Mouse (Mus musculus) lung, embryonic 16.5 days (tissue): Measurements from ENCODE around the gene Vamp1. TPM values are rescaled to one million over a fixed set of nuclear protein-coding genes. Genes with fewer than 3 reads are reported as not detected.

Experiments
- ATAC-seq: fragments of 200-750 bp; cut with Nextera tagmentation; 2 replicates; pipeline ENCODE4 v1.8.0; 2017; ENCODE audit warnings: low read depth, mild to moderate bottlenecking, moderate library complexity
- H3K27ac ChIP-seq: fragments of 300-500 bp; sonication (generic); 2 replicates; pipeline ENCODE4 v1.5.1; 2014; ENCODE audit warnings: mild to moderate bottlenecking, control low read depth, low read length
- H3K27me3 ChIP-seq: fragments of 300-500 bp; sonication (generic); 2 replicates; pipeline ENCODE4 v1.6.1; 2014; ENCODE audit warnings: low read depth, low read length, mixed read lengths; ENCODE audit not compliant: control insufficient read depth, insufficient read depth
- H3K36me3 ChIP-seq: fragments of 300-500 bp; sonication (generic); 2 replicates; pipeline ENCODE4 v1.6.1; 2014; ENCODE audit warnings: low read length; ENCODE audit not compliant: control insufficient read depth, insufficient read depth
- H3K4me1 ChIP-seq: fragments of 300-500 bp; sonication (generic); replicated peaks from 2 replicates; pipeline ENCODE4 v1.6.1; 2014; ENCODE audit warnings: low read length, mixed read lengths; ENCODE audit not compliant: control insufficient read depth, insufficient read depth
- H3K4me2 ChIP-seq: fragments of 300-500 bp; sonication (generic); 2 replicates; pipeline ENCODE4 v1.6.1; 2014; ENCODE audit warnings: low read depth, low read length, control low read depth
- H3K4me3 ChIP-seq: fragments of 300-500 bp; sonication (generic); 2 replicates; pipeline ENCODE4 v1.5.1; 2014; ENCODE audit warnings: mild to moderate bottlenecking, low read length, control low read depth
- H3K9ac ChIP-seq: fragments of 300-500 bp; sonication (generic); 2 replicates; pipeline ENCODE4 v1.6.1; 2014; ENCODE audit warnings: low read length, control low read depth
- H3K9me3 ChIP-seq: fragments of 300-500 bp; sonication (generic); 2 replicates; pipeline ENCODE4 v1.6.1; 2016; ENCODE audit warnings: low read length; ENCODE audit not compliant: control insufficient read depth
- WGBS: fragments of 180-500 bp; shearing (Covaris S2); extraction: QIAGEN DNeasy Blood & Tissue Kit; methylation state at CpG from one replicate; pipeline ENCODE4 v1.1.7; 2014; 5-methylcytosine and 5-hydroxymethylcytosine counted together
- polyA plus RNA-seq: library from polyadenylated mRNA; unstranded; fragments of >200 nt; fragmentation: Nextera tagmentation; extraction: Ambion mirVana; gene quantifications from 2 replicates; pipeline ENCODE4 v1.2.1, GENCODE M21; 2015

Vamp1 gene
- polyA plus RNA-seq, 1 experiment from 2014 or later: 5.2 TPM

DNA sequence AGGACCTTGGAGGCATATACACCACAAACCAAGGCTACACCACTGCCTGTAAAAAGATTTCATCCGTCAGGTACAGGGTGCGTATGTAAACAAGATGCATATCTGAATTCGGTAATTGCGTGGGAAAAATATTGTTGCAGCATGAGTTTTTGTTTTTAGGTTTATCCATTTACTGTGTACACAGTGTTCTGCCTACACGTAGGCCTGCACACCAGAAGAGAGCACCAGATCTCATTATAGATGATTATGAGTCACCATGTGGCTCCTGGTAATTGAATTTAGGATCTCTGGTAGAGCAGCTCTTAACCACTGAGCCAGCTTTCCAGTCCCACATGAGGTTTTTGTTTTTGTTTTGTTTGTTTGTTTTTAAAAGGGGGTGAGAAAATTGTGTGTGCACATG is 18.2 kb upstream of the Vamp1 start:
- Histone ChIP-seq H3K27me3 (no peaks in the 10 kb centered on the region), H3K36me3 (peaks cover 3% of the 10 kb centered on the region; the same call in 1 of the 2 replicates), H3K9me3 (no peaks in the 10 kb centered on the region), H3K4me1 (peaks cover 9% of the 10 kb centered on the region), H3K4me3 (no peak overlapping the region), H3K27ac (no peak overlapping the region), H3K4me2 (no peak overlapping the region), H3K9ac (no peak overlapping the region)
- no peak for ATAC-seq
- 81% methylated on average over 5 of the region's 5 CpGs for WGBS

DNA sequence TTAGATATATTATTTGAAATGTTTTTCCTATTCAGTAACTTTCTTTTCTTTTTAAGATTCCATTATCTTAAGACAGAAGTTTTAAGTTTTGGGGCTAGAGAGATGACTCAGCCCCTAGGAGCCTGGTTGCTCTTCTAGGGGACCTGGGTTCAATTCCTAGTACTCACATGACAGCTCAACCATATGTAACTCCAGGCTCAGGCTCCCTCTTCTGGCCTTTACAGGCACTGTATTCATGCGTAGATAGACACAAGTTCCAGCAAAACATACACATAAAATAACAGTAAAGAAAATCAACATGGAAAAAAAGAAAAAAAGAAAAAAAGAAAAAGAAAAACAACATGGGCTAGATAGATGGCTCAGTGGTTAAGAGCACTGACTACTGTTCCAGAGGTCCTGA is 4.9 kb upstream of the Vamp1 start:
- Histone ChIP-seq H3K27ac (no peak overlapping the region), H3K4me2 (no peak overlapping the region), H3K9me3 (no peaks in the 10 kb centered on the region; the same call in 1 of the 2 replicates), H3K4me3 (no peak overlapping the region), H3K4me1 (no peaks in the 10 kb centered on the region), H3K36me3 (no peaks in the 10 kb centered on the region), H3K9ac (no peak overlapping the region), H3K27me3 (peaks cover 2% of the 10 kb centered on the region; the same call in 1 of the 2 replicates)
- WGBS: 76% methylated on average over 1 of the region's 1 CpGs
- no peak for ATAC-seq

- peaks cover 2% of the 10 kb centered on the region; the same call in 1 of the 2 replicates for H3K27me3 ChIP-seq
- H3K9me3 ChIP-seq: no peaks in the 10 kb centered on the region; the same call in 1 of the 2 replicates
- 23% methylated on average over 2 of the region's 2 CpGs for WGBS
Observed at GRCm38 (mm10) chr6:125212621-125213020, 2.7 kb upstream of the Vamp1 start.

DNA sequence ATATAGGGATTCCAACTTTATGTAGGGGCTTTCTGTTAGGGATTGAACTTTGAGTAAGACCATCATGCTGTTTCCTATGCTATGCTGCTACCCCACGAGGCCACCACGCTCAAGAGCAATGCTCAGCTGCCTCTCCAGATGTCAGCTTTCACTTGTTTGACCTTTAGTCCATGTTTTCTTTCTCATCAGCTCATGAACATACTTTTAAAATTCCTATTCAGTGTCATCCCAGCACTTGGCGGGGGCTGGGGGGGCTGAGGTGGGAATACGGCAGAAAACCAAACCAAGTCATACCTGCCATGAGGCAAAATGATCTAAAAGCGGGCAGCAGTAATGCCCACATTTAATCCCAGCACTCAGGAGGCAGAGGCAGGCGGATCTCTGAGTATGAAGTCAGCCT is 2.2 kb upstream of the Vamp1 start:
- Histone ChIP-seq H3K36me3 (no peaks in the 10 kb centered on the region), H3K9ac (no peak overlapping the region), H3K27ac (no peak overlapping the region), H3K27me3 (peaks cover 2% of the 10 kb centered on the region; the same call in 1 of the 2 replicates), H3K4me3 (no peak overlapping the region), H3K9me3 (no peaks in the 10 kb centered on the region; the same call in 1 of the 2 replicates), H3K4me1 (peaks cover 6% of the 10 kb centered on the region; the same call in 1 of the 2 replicates), H3K4me2 (no peak overlapping the region)
- WGBS: 66% methylated on average over 6 of the region's 6 CpGs
- ATAC-seq: no peak

More at GRCm38 (mm10) chr6:125212621-125213020, 2.7 kb upstream of the Vamp1 start:
- H3K4me1 ChIP-seq: peaks cover 6% of the 10 kb centered on the region; the same call in 1 of the 2 replicates
- no peak overlapping the region for H3K27ac ChIP-seq
- H3K4me2 ChIP-seq: no peak overlapping the region
- no peak for ATAC-seq
- no peaks in the 10 kb centered on the region for H3K36me3 ChIP-seq
- no peak overlapping the region for H3K9ac ChIP-seq
- H3K4me3 ChIP-seq: no peak overlapping the region

DNA sequence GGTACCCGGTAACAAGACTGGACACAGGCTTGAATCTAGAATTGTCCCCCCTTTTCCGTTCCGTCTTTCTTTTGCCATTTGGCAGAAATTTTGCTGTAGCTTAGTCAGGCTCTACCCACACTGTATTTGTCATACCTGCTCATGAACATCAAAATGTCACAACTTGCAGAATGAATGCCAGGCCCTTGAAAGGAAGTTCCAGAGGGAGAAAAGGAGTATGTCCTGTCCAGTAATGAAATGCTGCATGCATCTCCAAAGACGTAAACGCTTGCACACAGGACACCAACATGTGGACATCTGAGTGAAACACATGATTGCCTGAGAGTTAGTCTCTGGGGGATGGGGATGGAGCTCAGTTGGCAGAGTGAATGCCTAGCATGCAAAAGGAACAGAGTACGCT is 1.6 kb upstream of the Vamp1 start:
- Histone ChIP-seq H3K4me1 (peaks cover 6% of the 10 kb centered on the region; the same call in 1 of the 2 replicates), H3K9ac (no peak overlapping the region), H3K36me3 (no peaks in the 10 kb centered on the region), H3K4me2 (no peak overlapping the region), H3K27me3 (peaks cover 2% of the 10 kb centered on the region; the same call in 1 of the 2 replicates), H3K9me3 (no peaks in the 10 kb centered on the region; the same call in 1 of the 2 replicates), H3K27ac (no peak overlapping the region), H3K4me3 (no peak overlapping the region)
- 79% methylated on average over 6 of the region's 6 CpGs for WGBS
- no peak for ATAC-seq

DNA sequence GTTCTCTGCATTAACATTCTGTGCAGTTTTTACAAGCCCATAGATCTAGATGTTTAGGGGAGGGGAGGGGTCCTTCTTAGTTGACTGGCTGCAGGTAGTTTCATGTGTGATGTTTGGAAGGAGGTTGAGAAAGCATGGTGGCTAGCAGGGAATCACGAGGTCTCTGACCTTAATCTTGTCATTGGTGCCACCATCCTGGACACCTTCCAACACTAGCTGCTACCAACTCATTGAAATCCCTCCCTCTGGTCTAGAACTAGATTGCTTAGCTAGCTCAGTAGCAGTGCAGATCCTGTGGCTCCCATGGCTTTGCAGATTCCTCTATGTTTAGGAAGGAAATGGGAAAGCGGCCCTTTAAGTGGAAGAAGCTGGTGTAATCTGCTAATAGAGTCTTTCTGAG is 1.5 kb downstream of the Vamp1 start:
- Histone ChIP-seq H3K36me3 (no peaks in the 10 kb centered on the region), H3K4me1 (peaks cover 6% of the 10 kb centered on the region; the same call in 1 of the 2 replicates), H3K9me3 (no peaks in the 10 kb centered on the region), H3K27me3 (peaks cover 2% of the 10 kb centered on the region; the same call in 1 of the 2 replicates), H3K4me2 (no peak overlapping the region), H3K9ac (no peak overlapping the region), H3K27ac (no peak overlapping the region), H3K4me3 (no peak overlapping the region)
- WGBS: 74% methylated on average over 2 of the region's 2 CpGs
- ATAC-seq: no peak

- Histone ChIP-seq H3K4me1 (peaks cover 6% of the 10 kb centered on the region; the same call in 1 of the 2 replicates), H3K27me3 (peaks cover 2% of the 10 kb centered on the region; the same call in 1 of the 2 replicates), H3K27ac (no peak overlapping the region), H3K4me2 (no peak overlapping the region), H3K4me3 (no peak overlapping the region), H3K9ac (no peak overlapping the region), H3K9me3 (no peaks in the 10 kb centered on the region), H3K36me3 (no peaks in the 10 kb centered on the region)
- WGBS: 77% methylated on average over 11 of the region's 11 CpGs
- ATAC-seq: no peak
Observed at GRCm38 (mm10) chr6:125217899-125218298, 2.5 kb downstream of the Vamp1 start.

DNA sequence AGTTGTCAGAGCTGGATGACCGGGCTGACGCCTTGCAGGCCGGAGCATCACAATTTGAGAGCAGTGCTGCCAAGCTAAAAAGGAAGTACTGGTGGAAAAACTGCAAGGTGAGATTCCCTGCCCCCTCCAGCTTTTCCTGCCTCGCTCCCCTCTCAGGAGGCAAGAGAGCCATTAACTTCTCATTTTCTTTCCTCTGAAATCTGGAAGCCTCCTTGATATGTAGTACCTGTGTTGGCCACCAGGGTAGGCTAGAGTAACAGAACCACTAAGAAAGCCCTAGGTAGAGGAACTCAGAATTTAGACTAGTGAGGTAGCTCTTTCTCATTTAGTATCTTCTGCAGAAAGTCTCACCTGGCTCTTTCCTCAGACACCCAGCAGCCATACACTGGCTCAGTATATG is 3.6 kb downstream of the Vamp1 start:
- Histone ChIP-seq H3K4me3 (no peak overlapping the region), H3K4me1 (peaks cover 6% of the 10 kb centered on the region; the same call in 1 of the 2 replicates), H3K9ac (no peak overlapping the region), H3K4me2 (no peak overlapping the region), H3K36me3 (no peaks in the 10 kb centered on the region), H3K9me3 (no peaks in the 10 kb centered on the region), H3K27ac (no peak overlapping the region), H3K27me3 (peaks cover 1% of the 10 kb centered on the region; the same call in 1 of the 2 replicates)
- 69% methylated on average over 4 of the region's 4 CpGs for WGBS
- ATAC-seq: no peak

DNA sequence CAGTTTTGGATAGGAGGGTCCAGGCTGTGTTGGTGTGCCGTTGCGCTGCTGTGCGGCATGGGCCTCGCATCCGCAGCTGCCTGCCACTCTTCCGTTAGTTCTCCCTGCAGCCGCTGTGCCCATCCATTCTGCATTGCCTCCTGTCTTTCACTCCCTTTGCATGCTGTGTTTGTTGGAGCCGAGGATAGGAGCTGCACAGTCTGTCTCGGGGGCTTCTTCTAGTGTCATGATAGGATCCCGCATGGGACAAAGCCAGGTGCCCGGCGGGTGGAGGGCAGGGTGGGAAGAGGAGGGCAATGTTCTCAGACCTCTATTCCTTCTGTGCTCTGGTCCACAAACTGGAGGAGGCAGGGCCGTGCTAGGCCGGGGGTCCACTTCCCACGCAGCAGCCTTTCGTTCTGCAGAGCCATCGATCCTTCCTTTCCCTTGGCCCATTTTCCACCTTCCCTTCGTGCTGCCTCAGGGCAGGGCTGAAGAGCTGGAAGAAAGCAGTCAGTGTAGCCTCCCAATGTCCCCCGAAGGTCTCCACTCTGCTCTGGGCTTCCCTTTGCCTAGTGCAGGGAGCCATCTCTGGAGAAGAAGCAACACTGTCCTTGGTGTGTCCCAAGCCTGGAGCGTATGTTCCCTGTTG is 5.9 kb downstream of the Vamp1 start:
- H3K4me1 ChIP-seq: peaks cover 2% of the 10 kb centered on the region; the same call in 1 of the 2 replicates
- no peak overlapping the region for H3K9ac ChIP-seq
- WGBS: 87% methylated on average over 20 of the region's 20 CpGs
- no peak overlapping the region for H3K4me3 ChIP-seq
- H3K27ac ChIP-seq: no peak overlapping the region
- H3K36me3 ChIP-seq: no peaks in the 10 kb centered on the region
- H3K9me3 ChIP-seq: no peaks in the 10 kb centered on the region
- no peak for ATAC-seq
- H3K27me3 ChIP-seq: no peaks in the 10 kb centered on the region
- H3K4me2 ChIP-seq: no peak overlapping the region
